Mouse (Mus musculus): ENCODE measurements around the gene Emc8. TPM values are rescaled to one million over a fixed set of nuclear protein-coding genes. Genes with fewer than 3 reads are reported as not detected.

Emc8 gene
- 220 and 225 TPM in 2 replicates for polyA plus RNA-seq (2015; fragmentation: Nextera tagmentation; extraction: Ambion mirVana)

GRCm38 (mm10) chr8:120668374-120668905 is at the start of gene Emc8:
Gene Emc8, minus strand, starts transcription at chr8:120668573.
- Histone ChIP-seq H3K36me3 (peaks cover 35% of the 10 kb centered on the region), H3K9ac (peak within 1 kb of the TSS; percentile 98), H3K9me3 (replicated peaks) (no peaks in the 10 kb centered on the region), H3K4me1 (peaks cover 50% of the 10 kb centered on the region), H3K27ac (replicated peaks) (peak within 1 kb of the TSS; percentile 92), H3K4me3 (replicated peaks) (peak within 1 kb of the TSS; percentile 99), H3K4me2 (replicated peaks) (peak within 1 kb of the TSS; percentile 85), H3K27me3 (no peaks in the 10 kb centered on the region)
- no peak for ATAC-seq (ENCODE audit: insufficient number of reproducible peaks, low FRiP score, low TSS enrichment, low read depth)
- WGBS = under 1% methylated on average over 51 of the region's 51 CpGs

- H3K27me3 ChIP-seq = no peaks in the 10 kb centered on the region
- no peaks in the 10 kb centered on the region for H3K4me1 ChIP-seq
- H3K36me3 ChIP-seq = no peaks in the 10 kb centered on the region
- no peak overlapping the region for H3K4me3 ChIP-seq (replicated peaks)
- no peak overlapping the region for H3K27ac ChIP-seq (replicated peaks)
- 75% methylated on average over 15 of the region's 15 CpGs for WGBS
- no peak; the same call in 1 of the 2 replicates for ATAC-seq (ENCODE audit: insufficient number of reproducible peaks, low FRiP score, low TSS enrichment, low read depth)
- no peaks in the 10 kb centered on the region for H3K9me3 ChIP-seq (replicated peaks)
- no peak overlapping the region for H3K4me2 ChIP-seq (replicated peaks)
- H3K9ac ChIP-seq = no peak overlapping the region
Observed at GRCm38 (mm10) chr8:120715996-120716680, 47.8 kb upstream of the Emc8 start.

GRCm38 (mm10) chr8:120715200-120715599 is 46.8 kb upstream of the Emc8 start:
- Histone ChIP-seq H3K9ac (no peak overlapping the region), H3K4me1 (no peaks in the 10 kb centered on the region), H3K27me3 (no peaks in the 10 kb centered on the region), H3K9me3 (replicated peaks) (no peaks in the 10 kb centered on the region), H3K4me3 (replicated peaks) (no peak overlapping the region), H3K36me3 (no peaks in the 10 kb centered on the region), H3K4me2 (replicated peaks) (no peak overlapping the region), H3K27ac (replicated peaks) (no peak overlapping the region)
- ATAC-seq (ENCODE audit: insufficient number of reproducible peaks, low FRiP score, low TSS enrichment, low read depth) = 0 out of 2 replicates have a peak, but pooled peaks have one; percentile 19
- 71% methylated on average over 6 of the region's 6 CpGs for WGBS

GRCm38 (mm10) chr8:120709176-120709575 is 40.8 kb upstream of the Emc8 start:
- Histone ChIP-seq H3K9ac (no peak overlapping the region), H3K27me3 (0 out of 2 replicates have a peak, but pooled peaks cover under 1% of the 10 kb centered on the region), H3K36me3 (no peaks in the 10 kb centered on the region), H3K4me1 (no peaks in the 10 kb centered on the region), H3K27ac (replicated peaks) (no peak overlapping the region), H3K4me2 (replicated peaks) (no peak overlapping the region), H3K4me3 (replicated peaks) (no peak overlapping the region), H3K9me3 (replicated peaks) (no peaks in the 10 kb centered on the region)
- ATAC-seq (ENCODE audit: insufficient number of reproducible peaks, low FRiP score, low TSS enrichment, low read depth) = no peak
- 77% methylated on average over 10 of the region's 10 CpGs for WGBS

GRCm38 (mm10) chr8:120706193-120706592 is 37.8 kb upstream of the Emc8 start:
- Histone ChIP-seq H3K9me3 (replicated peaks) (no peaks in the 10 kb centered on the region), H3K4me2 (replicated peaks) (no peak overlapping the region), H3K9ac (no peak overlapping the region), H3K4me1 (no peaks in the 10 kb centered on the region), H3K36me3 (no peaks in the 10 kb centered on the region), H3K4me3 (replicated peaks) (no peak overlapping the region), H3K27me3 (0 out of 2 replicates have a peak, but pooled peaks cover 6% of the 10 kb centered on the region), H3K27ac (replicated peaks) (no peak overlapping the region)
- no peak for ATAC-seq (ENCODE audit: insufficient number of reproducible peaks, low FRiP score, low TSS enrichment, low read depth)
- WGBS = 41% methylated on average over 3 of the region's 3 CpGs

- ATAC-seq (ENCODE audit: insufficient number of reproducible peaks, low FRiP score, low TSS enrichment, low read depth) = no peak
- Histone ChIP-seq H3K27ac (replicated peaks) (no peak overlapping the region), H3K9me3 (replicated peaks) (no peaks in the 10 kb centered on the region), H3K36me3 (no peaks in the 10 kb centered on the region), H3K4me1 (no peaks in the 10 kb centered on the region), H3K27me3 (0 out of 2 replicates have a peak, but pooled peaks cover 6% of the 10 kb centered on the region), H3K4me2 (replicated peaks) (no peak overlapping the region), H3K4me3 (replicated peaks) (no peak overlapping the region), H3K9ac (no peak overlapping the region)
- 83% methylated on average over 15 of the region's 15 CpGs for WGBS
Observed at GRCm38 (mm10) chr8:120705163-120705562, 36.8 kb upstream of the Emc8 start.

GRCm38 (mm10) chr8:120704203-120704602 is 35.8 kb upstream of the Emc8 start:
- Histone ChIP-seq H3K27me3 (0 out of 2 replicates have a peak, but pooled peaks cover 6% of the 10 kb centered on the region), H3K9ac (no peak overlapping the region), H3K27ac (replicated peaks) (no peak overlapping the region), H3K4me1 (peaks cover 4% of the 10 kb centered on the region; the same call in 1 of the 2 replicates), H3K9me3 (replicated peaks) (no peaks in the 10 kb centered on the region), H3K4me3 (replicated peaks) (no peak overlapping the region), H3K36me3 (no peaks in the 10 kb centered on the region), H3K4me2 (replicated peaks) (no peak overlapping the region)
- ATAC-seq (ENCODE audit: insufficient number of reproducible peaks, low FRiP score, low TSS enrichment, low read depth) = no peak
- WGBS = 81% methylated on average over 9 of the region's 9 CpGs

- Histone ChIP-seq H3K27me3 (0 out of 2 replicates have a peak, but pooled peaks cover 6% of the 10 kb centered on the region), H3K9me3 (replicated peaks) (no peaks in the 10 kb centered on the region), H3K4me1 (peaks cover 16% of the 10 kb centered on the region; the same call in 1 of the 2 replicates), H3K36me3 (no peaks in the 10 kb centered on the region), H3K9ac (no peak overlapping the region), H3K4me3 (replicated peaks) (no peak overlapping the region), H3K4me2 (replicated peaks) (no peak overlapping the region), H3K27ac (replicated peaks) (no peak overlapping the region)
- no peak for ATAC-seq (ENCODE audit: insufficient number of reproducible peaks, low FRiP score, low TSS enrichment, low read depth)
- WGBS = 54% methylated on average over 19 of the region's 19 CpGs
Observed at GRCm38 (mm10) chr8:120701758-120702465, 33.5 kb upstream of the Emc8 start.

GRCm38 (mm10) chr8:120700053-120700452 is 31.7 kb upstream of the Emc8 start:
- ATAC-seq (ENCODE audit: insufficient number of reproducible peaks, low FRiP score, low TSS enrichment, low read depth) = no peak
- Histone ChIP-seq H3K4me1 (peaks cover 24% of the 10 kb centered on the region; the same call in 1 of the 2 replicates), H3K27ac (replicated peaks) (0 out of 2 replicates have a peak overlapping the region, but pooled peaks have one; percentile 14), H3K4me2 (replicated peaks) (no peak overlapping the region), H3K4me3 (replicated peaks) (no peak overlapping the region), H3K9me3 (replicated peaks) (no peaks in the 10 kb centered on the region), H3K27me3 (0 out of 2 replicates have a peak, but pooled peaks cover 6% of the 10 kb centered on the region), H3K36me3 (no peaks in the 10 kb centered on the region), H3K9ac (no peak overlapping the region)
- 81% methylated on average over 4 of the region's 4 CpGs for WGBS

- Histone ChIP-seq H3K27me3 (0 out of 2 replicates have a peak, but pooled peaks cover 6% of the 10 kb centered on the region), H3K4me1 (peaks cover 24% of the 10 kb centered on the region; the same call in 1 of the 2 replicates), H3K27ac (replicated peaks) (0 out of 2 replicates have a peak overlapping the region, but pooled peaks have one; percentile 14), H3K4me3 (replicated peaks) (no peak overlapping the region), H3K36me3 (no peaks in the 10 kb centered on the region), H3K9me3 (replicated peaks) (no peaks in the 10 kb centered on the region), H3K9ac (no peak overlapping the region), H3K4me2 (replicated peaks) (no peak overlapping the region)
- ATAC-seq (ENCODE audit: insufficient number of reproducible peaks, low FRiP score, low TSS enrichment, low read depth) = no peak
- WGBS = 70% methylated on average over 2 of the region's 2 CpGs
Observed at GRCm38 (mm10) chr8:120699565-120699964, 31.2 kb upstream of the Emc8 start.

- WGBS = 55% methylated on average over 6 of the region's 6 CpGs
- Histone ChIP-seq H3K27me3 (0 out of 2 replicates have a peak, but pooled peaks cover 4% of the 10 kb centered on the region), H3K4me1 (peaks cover 28% of the 10 kb centered on the region), H3K27ac (replicated peaks) (0 out of 2 replicates have a peak overlapping the region, but pooled peaks have one; percentile 14), H3K9ac (no peak overlapping the region), H3K9me3 (replicated peaks) (no peaks in the 10 kb centered on the region), H3K4me3 (replicated peaks) (no peak overlapping the region), H3K4me2 (replicated peaks) (no peak overlapping the region), H3K36me3 (no peaks in the 10 kb centered on the region)
- no peak for ATAC-seq (ENCODE audit: insufficient number of reproducible peaks, low FRiP score, low TSS enrichment, low read depth)
Observed at GRCm38 (mm10) chr8:120699079-120699478, 30.7 kb upstream of the Emc8 start.

Measured in embryonic facial prominence, embryonic 15.5 days (tissue).